Mouse (Mus musculus): ENCODE results near the gene Stfa3. TPM values are rescaled to one million over a fixed set of nuclear protein-coding genes. Genes with fewer than 3 reads are reported as not detected.

The Stfa3 gene
- polyA plus RNA-seq, 1 experiment = not detected

DNA sequence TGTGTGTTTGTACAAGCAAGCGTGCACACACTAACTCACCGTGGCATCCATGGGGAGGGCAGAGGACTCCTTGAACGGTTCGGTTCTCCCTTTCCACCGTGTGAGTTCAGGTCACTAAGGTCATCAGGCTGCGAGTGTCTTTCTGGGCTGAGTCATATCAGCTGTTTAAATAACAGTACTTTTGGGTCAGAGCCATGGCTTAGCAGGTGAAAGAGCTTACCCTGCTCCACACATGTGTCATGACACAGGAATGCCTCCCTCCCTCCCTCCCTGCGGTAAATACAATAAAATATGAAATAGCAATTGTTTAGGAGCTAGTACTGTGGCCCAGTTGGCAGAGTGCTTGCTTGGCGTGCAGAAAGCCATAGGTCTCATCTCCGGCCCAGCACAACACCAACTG, 14.2 kb upstream of the Stfa3 start:
- H3K36me3 ChIP-seq (ENCODE audit: control insufficient read depth, insufficient read depth) = no peaks in the 10 kb centered on the region
- H3K4me2 ChIP-seq (ENCODE audit: low read depth) = no peak overlapping the region
- TF ChIP-seq USF1 (IDR thresholded peaks at IDR 0.05; ENCODE audit: low read depth) (no peak), MAX (IDR thresholded peaks at IDR 0.05; ENCODE audit: low read depth) (no peak), POLR2A (IDR thresholded peaks at IDR 0.05; ENCODE audit: insufficient read length, low read depth) (no peak), CEBPB (IDR thresholded peaks at IDR 0.05; ENCODE audit: insufficient read depth, poor library complexity, severe bottlenecking) (no peak), MYOG (IDR thresholded peaks at IDR 0.05; ENCODE audit: control insufficient read depth in 1 of 3, insufficient read depth in 1 of 3, insufficient read length in 2 of 3, low read depth in 2 of 3) (no peak), POLR2AphosphoS2 (IDR thresholded peaks at IDR 0.05; ENCODE audit: insufficient read length, low read depth) (no peak), MYOD1 (IDR thresholded peaks at IDR 0.05; ENCODE audit: control insufficient read depth in 1 of 3, insufficient read length in 2 of 3, low read depth in 2 of 3) (peak in 1 of 3 experiments; percentile 30), TCF3 (IDR thresholded peaks at IDR 0.05; ENCODE audit: insufficient read length, low read depth) (no peak), SRF (IDR thresholded peaks at IDR 0.05; ENCODE audit: control insufficient read depth, insufficient read length, low read depth) (no peak)
- H3ac ChIP-seq (ENCODE audit: control insufficient read depth, insufficient read length) = no peak overlapping the region
- no peak overlapping the region for H3K4me3 ChIP-seq
- no peaks in the 10 kb centered on the region for H3K27me3 ChIP-seq (ENCODE audit: control insufficient read depth, insufficient read depth, insufficient read length)
- H3K79me2 ChIP-seq (ENCODE audit: control insufficient read depth, insufficient read depth) = no peaks in the 10 kb centered on the region

DNA sequence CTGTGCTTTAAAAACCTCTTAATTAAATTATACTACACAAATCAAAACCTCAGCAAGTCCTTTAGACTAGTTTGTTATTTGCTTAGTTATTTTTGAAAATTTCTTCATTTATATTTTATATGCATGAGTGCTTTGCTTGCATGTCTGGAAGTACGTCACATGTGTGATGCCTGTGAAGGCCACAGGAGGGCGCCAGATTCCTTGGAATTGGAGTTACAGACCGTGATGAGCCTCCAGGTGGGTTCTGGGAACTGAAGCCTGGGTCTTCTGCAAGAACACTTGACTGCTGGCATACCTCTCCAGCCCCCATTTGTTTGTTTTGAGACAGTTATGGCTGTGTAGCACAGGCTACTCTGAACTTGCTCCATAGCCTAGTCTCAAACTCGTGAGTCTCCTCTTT, 13.7 kb upstream of the Stfa3 start:
- no peaks in the 10 kb centered on the region for H3K36me3 ChIP-seq (ENCODE audit: control insufficient read depth, insufficient read depth)
- H3K4me3 ChIP-seq = no peak overlapping the region
- no peaks in the 10 kb centered on the region for H3K27me3 ChIP-seq (ENCODE audit: control insufficient read depth, insufficient read depth, insufficient read length)
- TF ChIP-seq REST (IDR thresholded peaks at IDR 0.05; ENCODE audit: insufficient read depth, insufficient read length) (no peak), E2F4 (IDR thresholded peaks at IDR 0.05; ENCODE audit: insufficient read depth) (no peak), MYOG (IDR thresholded peaks at IDR 0.05; ENCODE audit: control insufficient read depth in 1 of 3, insufficient read depth in 1 of 3, insufficient read length in 2 of 3, low read depth in 2 of 3) (no peak), POLR2A (IDR thresholded peaks at IDR 0.05; ENCODE audit: insufficient read length, low read depth) (no peak), TCF3 (IDR thresholded peaks at IDR 0.05; ENCODE audit: insufficient read length, low read depth) (no peak), MAX (IDR thresholded peaks at IDR 0.05; ENCODE audit: low read depth) (no peak), MYOD1 (IDR thresholded peaks at IDR 0.05; ENCODE audit: control insufficient read depth in 1 of 3, insufficient read length in 2 of 3, low read depth in 2 of 3) (no peak), CEBPB (IDR thresholded peaks at IDR 0.05; ENCODE audit: insufficient read depth, poor library complexity, severe bottlenecking) (no peak), TCF12 (IDR thresholded peaks at IDR 0.05; ENCODE audit: insufficient read depth, poor library complexity, severe bottlenecking) (no peak), POLR2AphosphoS2 (IDR thresholded peaks at IDR 0.05; ENCODE audit: insufficient read length, low read depth) (no peak), SRF (IDR thresholded peaks at IDR 0.05; ENCODE audit: control insufficient read depth, insufficient read length, low read depth) (no peak), USF1 (IDR thresholded peaks at IDR 0.05; ENCODE audit: low read depth) (no peak)
- no peak overlapping the region for H3ac ChIP-seq (ENCODE audit: control insufficient read depth, insufficient read length)
- H3K4me2 ChIP-seq (ENCODE audit: low read depth) = no peak overlapping the region
- no peaks in the 10 kb centered on the region for H3K79me2 ChIP-seq (ENCODE audit: control insufficient read depth, insufficient read depth)

DNA sequence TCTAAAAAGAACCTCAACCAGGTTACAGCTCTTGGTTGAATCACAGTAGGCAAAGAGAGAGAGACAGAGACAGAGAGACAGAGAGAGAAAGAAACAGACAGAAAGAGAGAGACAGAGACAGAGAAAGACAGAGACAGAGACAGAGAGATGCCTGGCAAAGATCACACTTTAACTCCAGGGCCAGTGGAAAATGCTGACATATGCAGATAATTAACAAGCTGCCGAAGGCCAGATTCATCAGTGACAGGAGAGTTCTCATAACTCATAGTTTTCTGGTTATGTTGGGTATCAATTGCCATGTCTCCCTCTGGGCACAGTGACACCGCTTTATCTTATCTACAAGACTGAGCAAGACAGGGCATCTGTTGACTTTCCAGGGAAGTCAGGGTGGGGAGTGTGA, 12.7 kb upstream of the Stfa3 start:
- Histone ChIP-seq H3K79me2 (ENCODE audit: control insufficient read depth, insufficient read depth) (no peaks in the 10 kb centered on the region), H3K4me2 (ENCODE audit: low read depth) (no peak overlapping the region), H3K4me3 (no peak overlapping the region), H3ac (ENCODE audit: control insufficient read depth, insufficient read length) (no peak overlapping the region), H3K36me3 (ENCODE audit: control insufficient read depth, insufficient read depth) (no peaks in the 10 kb centered on the region), H3K27me3 (ENCODE audit: control insufficient read depth, insufficient read depth, insufficient read length) (no peaks in the 10 kb centered on the region)
- TF ChIP-seq MAX (IDR thresholded peaks at IDR 0.05; ENCODE audit: low read depth) (no peak), REST (IDR thresholded peaks at IDR 0.05; ENCODE audit: insufficient read depth, insufficient read length) (no peak), TCF3 (IDR thresholded peaks at IDR 0.05; ENCODE audit: insufficient read length, low read depth) (no peak), MYOG (IDR thresholded peaks at IDR 0.05; ENCODE audit: control insufficient read depth in 1 of 3, insufficient read depth in 1 of 3, insufficient read length in 2 of 3, low read depth in 2 of 3) (no peak)

DNA sequence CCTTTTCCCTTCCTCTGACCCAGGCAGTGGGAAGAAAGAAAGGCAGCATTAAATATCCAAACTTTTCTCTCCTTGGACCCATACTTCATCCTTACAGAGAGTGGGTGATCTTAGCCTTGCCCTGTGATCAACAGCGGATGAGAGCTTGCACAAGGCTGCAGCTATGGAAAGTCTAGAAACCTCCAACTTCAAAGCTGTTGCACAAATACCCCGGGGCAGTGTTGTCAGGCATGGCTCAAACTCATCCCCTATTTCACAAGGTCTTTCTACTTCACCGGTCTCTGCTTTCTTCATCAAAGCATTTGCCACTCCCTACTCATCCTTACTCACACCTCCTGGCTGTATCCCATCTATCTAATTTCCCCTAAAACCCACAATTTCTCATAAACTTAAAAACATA, 10.2 kb upstream of the Stfa3 start:
- no peak overlapping the region for H3K4me3 ChIP-seq

DNA sequence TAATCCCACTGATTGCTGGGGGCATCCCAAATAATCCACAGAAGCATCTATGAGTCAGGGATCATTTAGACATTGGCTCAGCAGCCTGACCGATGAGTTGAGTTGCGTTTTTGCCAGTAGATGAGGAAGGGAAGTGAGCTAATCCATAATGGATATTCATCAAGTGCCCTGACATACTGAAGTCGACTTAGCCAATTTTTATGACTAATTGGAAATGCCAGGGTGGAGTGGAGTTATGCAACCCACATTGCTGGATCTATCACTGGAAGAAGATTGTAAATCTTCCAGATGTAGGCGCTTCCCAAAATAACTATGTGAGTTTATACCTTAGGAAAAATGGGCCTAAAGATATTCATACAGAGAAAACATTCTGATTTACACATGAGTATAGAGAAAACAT, 8.9 kb upstream of the Stfa3 start:
- Histone ChIP-seq H3K4me2 (ENCODE audit: low read depth) (no peak overlapping the region), H3ac (ENCODE audit: control insufficient read depth, insufficient read length) (no peak overlapping the region), H3K4me3 (no peak overlapping the region), H3K79me2 (ENCODE audit: control insufficient read depth, insufficient read depth) (no peaks in the 10 kb centered on the region), H3K36me3 (ENCODE audit: control insufficient read depth, insufficient read depth) (no peaks in the 10 kb centered on the region), H3K27me3 (ENCODE audit: control insufficient read depth, insufficient read depth, insufficient read length) (no peaks in the 10 kb centered on the region)
- TF ChIP-seq CEBPB (IDR thresholded peaks at IDR 0.05; ENCODE audit: insufficient read depth, poor library complexity, severe bottlenecking) (peak; percentile 52; the same call in 1 of the 2 replicates), SRF (IDR thresholded peaks at IDR 0.05; ENCODE audit: control insufficient read depth, insufficient read length, low read depth) (no peak)

More for the DNA sequence above, 10.2 kb upstream of the Stfa3 start:
- no peaks in the 10 kb centered on the region for H3K36me3 ChIP-seq (ENCODE audit: control insufficient read depth, insufficient read depth)
- no peak overlapping the region for H3K4me2 ChIP-seq (ENCODE audit: low read depth)
- no peak for TF ChIP-seq POLR2AphosphoS2 (IDR thresholded peaks at IDR 0.05; ENCODE audit: insufficient read length, low read depth)
- TF ChIP-seq TCF3 (IDR thresholded peaks at IDR 0.05; ENCODE audit: insufficient read length, low read depth) = no peak
- no peak for TF ChIP-seq MAX (IDR thresholded peaks at IDR 0.05; ENCODE audit: low read depth)
- TF ChIP-seq REST (IDR thresholded peaks at IDR 0.05; ENCODE audit: insufficient read depth, insufficient read length) = no peak
- no peak for TF ChIP-seq POLR2A (IDR thresholded peaks at IDR 0.05; ENCODE audit: insufficient read length, low read depth)
- TF ChIP-seq E2F4 (IDR thresholded peaks at IDR 0.05; ENCODE audit: insufficient read depth) = no peak
- TF ChIP-seq TCF12 (IDR thresholded peaks at IDR 0.05; ENCODE audit: insufficient read depth, poor library complexity, severe bottlenecking) = no peak
- no peak for TF ChIP-seq MYOG (IDR thresholded peaks at IDR 0.05; ENCODE audit: control insufficient read depth in 1 of 3, insufficient read depth in 1 of 3, insufficient read length in 2 of 3, low read depth in 2 of 3)
- TF ChIP-seq CEBPB (IDR thresholded peaks at IDR 0.05; ENCODE audit: insufficient read depth, poor library complexity, severe bottlenecking) = no peak
- TF ChIP-seq SRF (IDR thresholded peaks at IDR 0.05; ENCODE audit: control insufficient read depth, insufficient read length, low read depth) = no peak
- no peak for TF ChIP-seq MYOD1 (IDR thresholded peaks at IDR 0.05; ENCODE audit: control insufficient read depth in 1 of 3, insufficient read length in 2 of 3, low read depth in 2 of 3)
- TF ChIP-seq USF1 (IDR thresholded peaks at IDR 0.05; ENCODE audit: low read depth) = no peak
- H3K79me2 ChIP-seq (ENCODE audit: control insufficient read depth, insufficient read depth) = no peaks in the 10 kb centered on the region
- no peak overlapping the region for H3ac ChIP-seq (ENCODE audit: control insufficient read depth, insufficient read length)
- no peaks in the 10 kb centered on the region for H3K27me3 ChIP-seq (ENCODE audit: control insufficient read depth, insufficient read depth, insufficient read length)
